Comparison of ENCODE assay signal across 8 mouse cellular contexts in genomic region chr5:114571451-114572030, GRCm38 (mm10). TPM values are rescaled to one million over a fixed set of nuclear protein-coding genes. Genes with fewer than 3 reads are reported as not detected.
DNase-seq lines count a peak whose midpoint lies in the region; ATAC-seq and TF ChIP-seq lines count a peak whose summit lies in the region.

No protein-coding gene starts in this region.

- H3K4me3 ChIP-seq in cortical plate, adult 2 months (ENCODE audit: insufficient read depth, low read length): peak overlapping the region; percentile 40
- H3K4me3 ChIP-seq in hindbrain, embryonic 15.5 days: peak overlapping the region; percentile 64
- H3K4me3 ChIP-seq in midbrain, embryonic 15.5 days: peak overlapping the region; percentile 72

- no peak overlapping the region for H3K27ac ChIP-seq in cortical plate, adult 2 months (ENCODE audit: insufficient read depth, low read length)
- peak overlapping the region; percentile 79 for H3K27ac ChIP-seq in hindbrain, embryonic 15.5 days (replicated peaks)
- peak overlapping the region; percentile 86 for H3K27ac ChIP-seq in midbrain, embryonic 15.5 days

- TF ChIP-seq CTCF in cortical plate, adult 2 months (IDR thresholded peaks at IDR 0.05; ENCODE audit: extremely low read depth, insufficient read depth, low read length): no peak

- under 1% methylated on average over 39 of the region's 39 CpGs for WGBS in hindbrain, embryonic 15.5 days
- 2% methylated on average over 39 of the region's 39 CpGs for WGBS in midbrain, embryonic 15.5 days

- peak overlapping the region; percentile 83 for H3K4me2 ChIP-seq in hindbrain, embryonic 15.5 days
- H3K4me2 ChIP-seq in midbrain, embryonic 15.5 days: peak overlapping the region; percentile 72

- no peaks in the 10 kb centered on the region for H3K36me3 ChIP-seq in hindbrain, embryonic 15.5 days
- no peaks in the 10 kb centered on the region for H3K36me3 ChIP-seq in midbrain, embryonic 15.5 days (replicated peaks)

- H3K9ac ChIP-seq in hindbrain, embryonic 15.5 days: peak overlapping the region; percentile 47
- H3K9ac ChIP-seq in midbrain, embryonic 15.5 days: peak overlapping the region; percentile 63

- H3K9me3 ChIP-seq in hindbrain, embryonic 15.5 days: no peaks in the 10 kb centered on the region
- H3K9me3 ChIP-seq in midbrain, embryonic 15.5 days: no peaks in the 10 kb centered on the region

- TF ChIP-seq POLR2A in cortical plate, adult 2 months (IDR thresholded peaks at IDR 0.05; ENCODE audit: extremely low read depth, insufficient read depth, low read length): no peak

- peak; percentile 28 for DNase-seq in kidney, adult 9 months
- DNase-seq in kidney, postnatal 14 days: no peak
- no peak for DNase-seq in T-cell, adult 2 months (ENCODE audit: low spot score)
- DNase-seq in adrenal gland, postnatal 10 days: no peak
- no peak for DNase-seq in gastrocnemius, adult 8-10 months (ENCODE audit: low spot score in 2 of 2)

- H3K27me3 ChIP-seq in hindbrain, embryonic 15.5 days: no peaks in the 10 kb centered on the region
- no peaks in the 10 kb centered on the region for H3K27me3 ChIP-seq in midbrain, embryonic 15.5 days (replicated peaks)

- peaks cover 19% of the 10 kb centered on the region for H3K4me1 ChIP-seq in cortical plate, adult 2 months (ENCODE audit: control insufficient read depth, insufficient read depth, low read length)
- peaks cover 84% of the 10 kb centered on the region for H3K4me1 ChIP-seq in hindbrain, embryonic 15.5 days (replicated peaks)
- peaks cover 80% of the 10 kb centered on the region for H3K4me1 ChIP-seq in midbrain, embryonic 15.5 days

- ATAC-seq in hindbrain, embryonic 15.5 days (ENCODE audit: low FRiP score, low read depth): no peak
- ATAC-seq in midbrain, embryonic 15.5 days (replicated peaks): peak; percentile 12; the same call in 1 of the 2 replicates

RNA-seq across cellular contexts. Expression of gene Fam222a, which starts 3.7 kb away (rescaled TPM):
- polyA plus RNA-seq in cortical plate, adult 2 months (2012; rRNA removed): 5.2 and 7.3 TPM in 2 replicates
- polyA plus RNA-seq in hindbrain, embryonic 15.5 days (2015; fragmentation: Nextera tagmentation; extraction: Ambion mirVana): 6.6 and 8.3 TPM in 2 replicates
- polyA plus RNA-seq in midbrain, embryonic 15.5 days (2015; fragmentation: Nextera tagmentation; extraction: Ambion mirVana): 7.1 and 8.1 TPM in 2 replicates
- 10 to 100 TPM; 29.5 to 56.8 TPM for total RNA-seq in adrenal gland, postnatal 10 days (2021)
- total RNA-seq in gastrocnemius, adult 8-10 months (2022): under 1 TPM; 0.07 to 0.34 (median 0.30) TPM
